12 mouse cellular contexts compared by ENCODE assay signal in the genomic region with DNA sequence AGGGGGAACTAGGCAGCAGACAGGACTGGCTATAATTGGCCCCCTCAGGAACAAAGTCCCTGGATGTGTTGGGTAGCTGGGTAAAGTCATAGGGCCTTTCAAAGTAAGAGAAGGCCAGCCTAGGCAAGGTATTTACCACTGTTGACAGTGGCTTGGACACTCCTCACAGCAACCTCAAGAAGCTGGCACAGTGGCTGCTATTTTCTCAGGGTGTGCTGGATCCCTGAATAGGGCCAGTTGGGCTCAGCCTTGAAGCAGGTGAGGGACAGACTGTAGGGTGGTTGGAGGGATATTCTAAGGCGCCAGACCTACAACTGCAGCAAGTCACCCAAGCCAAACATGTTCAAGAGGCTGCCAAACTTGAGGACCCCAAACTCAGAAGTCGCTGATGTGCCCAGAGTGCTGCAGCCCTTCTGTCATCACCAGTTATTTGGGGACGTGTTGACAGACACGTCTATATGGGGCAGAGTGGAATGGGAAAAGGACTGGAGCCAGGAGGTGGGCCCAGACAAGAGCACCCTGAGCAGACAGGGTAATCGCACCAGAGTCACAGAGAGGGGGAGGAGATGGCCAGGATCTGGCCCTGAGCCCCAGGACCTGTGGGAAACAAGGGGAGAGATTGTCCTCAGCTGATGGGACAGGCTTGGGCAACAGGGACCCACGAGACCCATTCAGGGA. TPM values are rescaled to one million over a fixed set of nuclear protein-coding genes. Genes with fewer than 3 reads are reported as not detected.
DNase-seq lines count a peak whose midpoint lies in the region; ATAC-seq and TF ChIP-seq lines count a peak whose summit lies in the region.
"Had no signal": no experiment of that assay in that cellular context is flagged by ENCODE, and none has a peak within 500 bp of the region (broad histone marks: within the 10 kb centered on the region; RNA-seq: fewer than 3 reads in every experiment).

No protein-coding gene starts in this region.

- no peak overlapping the region for H3K4me3 ChIP-seq in cerebellum, adult 2 months (replicated peaks; ENCODE audit: insufficient read depth, low read depth, low read length)
- no peak overlapping the region for H3K4me3 ChIP-seq in midbrain, embryonic 13.5 days (replicated peaks)
- H3K4me3 ChIP-seq: midbrain, embryonic 12.5 days had no signal

- no peak for ATAC-seq in midbrain, embryonic 13.5 days
- ATAC-seq: activated CD4-positive, CD25-positive, alpha-beta regulatory T cell, adult 4 months had no signal

- no peaks in the 10 kb centered on the region for H3K27me3 ChIP-seq in cerebellum, adult 2 months (ENCODE audit: control insufficient read depth, insufficient read depth, low read length)
- H3K27me3 ChIP-seq in midbrain, embryonic 13.5 days = peaks cover 8% of the 10 kb centered on the region; the same call in 1 of the 2 replicates

- peaks cover 36% of the 10 kb centered on the region for H3K4me1 ChIP-seq in cerebellum, adult 2 months (ENCODE audit: control insufficient read depth, insufficient read depth, low read length)
- H3K4me1 ChIP-seq in midbrain, embryonic 13.5 days (replicated peaks) = peaks cover 64% of the 10 kb centered on the region

- no peak overlapping the region for H3K4me2 ChIP-seq in midbrain, embryonic 13.5 days (replicated peaks)
- H3K4me2 ChIP-seq: midbrain, embryonic 12.5 days had no signal

- peak in 1 of 2 experiments; percentile 38 for DNase-seq in cerebellum, adult 2 months
- no peak for DNase-seq in cerebellum, adult 9-10 months
- peak; percentile 37 for DNase-seq in right cerebral cortex, adult 18-20 months
- DNase-seq in right cerebral cortex, postnatal 14 days = no peak
- peak; percentile 84 to 90 for DNase-seq in heart, postnatal 10 days
- peak; percentile 5 for DNase-seq in right cerebral cortex, postnatal 25 days
- no peak for DNase-seq in adrenal gland, postnatal 4 days (ENCODE audit: low spot score in 2 of 2)

- WGBS in cerebellum, adult 2 months = 21% methylated on average over 6 of the region's 6 CpGs
- WGBS in midbrain, embryonic 13.5 days = 55% methylated on average over 6 of the region's 6 CpGs

- H3K9me3 ChIP-seq in midbrain, embryonic 13.5 days = no peaks in the 10 kb centered on the region
- H3K9me3 ChIP-seq: midbrain, embryonic 12.5 days had no signal

- no peaks in the 10 kb centered on the region for H3K36me3 ChIP-seq in midbrain, embryonic 13.5 days
- H3K36me3 ChIP-seq: midbrain, embryonic 12.5 days had no signal

- TF ChIP-seq POLR2A in cerebellum, adult 2 months (IDR thresholded peaks at IDR 0.05; ENCODE audit: borderline replicate concordance, insufficient read depth, low read length) = peak; percentile 13; the same call in 1 of the 2 replicates

- peak overlapping the region; percentile 42; the same call in 1 of the 2 replicates for H3K27ac ChIP-seq in cerebellum, adult 2 months (ENCODE audit: insufficient read depth, low read length)
- H3K27ac ChIP-seq in midbrain, embryonic 13.5 days = no peak overlapping the region; the same call in 1 of the 2 replicates
- H3K27ac ChIP-seq: kidney, postnatal 0 days; midbrain, embryonic 12.5 days had no signal

- intact Hi-C loops in heart, postnatal 10 days (cut with DNase I) = no loop called here

- H3K9ac ChIP-seq in midbrain, embryonic 13.5 days (replicated peaks) = no peak overlapping the region
- H3K9ac ChIP-seq: midbrain, embryonic 12.5 days had no signal

- no peak for TF ChIP-seq CTCF in cerebellum, adult 2 months (IDR thresholded peaks at IDR 0.05; ENCODE audit: borderline replicate concordance, insufficient read depth, low read depth, low read length)

RNA-seq across cellular contexts. Expression of a gene that starts 4.2 kb away (rescaled TPM):
- polyA plus RNA-seq in cerebellum, adult 2 months (2012; rRNA removed) = 273 and 294 TPM in 2 replicates
- 10 to 100 TPM; 70.3 to 79.0 TPM for total RNA-seq in heart, postnatal 10 days (2021)
- 41.6 and 44.8 TPM in 2 replicates for polyA plus RNA-seq in midbrain, embryonic 13.5 days (2015; fragmentation: Nextera tagmentation; extraction: Ambion mirVana)
- total RNA-seq in adrenal gland, postnatal 4 days (2021) = 10 to 100 TPM; 40.3 to 48.1 TPM

RNA-seq across cellular contexts. Expression of a gene that starts 6.8 kb away (rescaled TPM):
- polyA plus RNA-seq in cerebellum, adult 2 months (2012; rRNA removed) = 9.3 and 10.2 TPM in 2 replicates
- under 1 TPM; 0.79 to 0.93 TPM for total RNA-seq in heart, postnatal 10 days (2021)
- polyA plus RNA-seq in midbrain, embryonic 13.5 days (2015; fragmentation: Nextera tagmentation; extraction: Ambion mirVana) = 8.6 and 10.8 TPM in 2 replicates
- total RNA-seq in adrenal gland, postnatal 4 days (2021) = 1 to 10 TPM; 3.2 to 6.2 TPM
- polyA plus RNA-seq: activated CD4-positive, CD25-positive, alpha-beta regulatory T cell, adult 4 months; spleen, adult 2 months had no signal

RNA-seq across cellular contexts. Expression of a gene that starts 24.3 kb away (rescaled TPM):
- polyA plus RNA-seq in cerebellum, adult 2 months (2012; rRNA removed) = 302 and 309 TPM in 2 replicates
- total RNA-seq in heart, postnatal 10 days (2021) = 100 to 1,000 TPM; 101 to 102 TPM
- polyA plus RNA-seq in midbrain, embryonic 13.5 days (2015; fragmentation: Nextera tagmentation; extraction: Ambion mirVana) = 118 and 129 TPM in 2 replicates
- total RNA-seq in adrenal gland, postnatal 4 days (2021) = 10 to 100 TPM; 84.1 to 90.2 TPM

RNA-seq across cellular contexts. Expression of a gene that starts 24.4 kb away (rescaled TPM):
- 32.6 and 34.0 TPM in 2 replicates for polyA plus RNA-seq in cerebellum, adult 2 months (2012; rRNA removed)
- total RNA-seq in heart, postnatal 10 days (2021) = 1 to 10 TPM; 5.1 to 6.0 TPM
- polyA plus RNA-seq in midbrain, embryonic 13.5 days (2015; fragmentation: Nextera tagmentation; extraction: Ambion mirVana) = 43.0 and 46.1 TPM in 2 replicates
- total RNA-seq in adrenal gland, postnatal 4 days (2021) = 10 to 100 TPM; 21.6 to 22.7 TPM

RNA-seq across cellular contexts. Expression of a gene that starts 43.2 kb away (rescaled TPM):
- polyA plus RNA-seq in cerebellum, adult 2 months (2012; rRNA removed) = 190 and 214 TPM in 2 replicates
- 10 to 100 TPM; 28.3 to 39.0 TPM for total RNA-seq in heart, postnatal 10 days (2021)
- 15.7 and 16.4 TPM in 2 replicates for polyA plus RNA-seq in midbrain, embryonic 13.5 days (2015; fragmentation: Nextera tagmentation; extraction: Ambion mirVana)
- 10 to 100 TPM; 18.7 to 18.8 TPM for total RNA-seq in adrenal gland, postnatal 4 days (2021)
- polyA plus RNA-seq: activated CD4-positive, CD25-positive, alpha-beta regulatory T cell, adult 4 months had no signal

Comparison
In these comparisons a context has a peak if more than half of its experiments do, and no peak if none do; other contexts are left out.
1. DNase-seq: peak in right cerebral cortex, adult 18-20 months (single experiment), heart, postnatal 10 days (2 of 2) and right cerebral cortex, postnatal 25 days (single experiment); none in cerebellum, adult 9-10 months (single experiment), right cerebral cortex, postnatal 14 days (single experiment) and adrenal gland, postnatal 4 days (0 of 2).